Mouse (Mus musculus): ENCODE data around the gene Cd300ld3.

Gene Cd300ld3

GRCm38 (mm10) chr11:115048259-115048658 lies at the start of gene Cd300ld3:
Gene Cd300ld3 (minus strand): TSS chr11:115048409.
- in situ Hi-C loops (cut with MboI, MseI): no loop called here

GRCm38 (mm10) chr11:115092140-115092539 lies 43.9 kb upstream of the Cd300ld3 start:
- in situ Hi-C loops (cut with MboI, MseI): loop anchor here in 1 of 2 experiments (5.0 kb wide), 2 partner anchors 60 to 170 kb away; no protein-coding TSS in a partner anchor

GRCm38 (mm10) chr11:115091362-115091901 lies 43.2 kb upstream of the Cd300ld3 start, which contains the start of gene Rab37:
Gene Rab37 (plus strand): TSS chr11:115091431.
- in situ Hi-C loops (cut with MboI, MseI): loop anchor here in 1 of 2 experiments (5.0 kb wide), 2 partner anchors 61 to 171 kb away; no protein-coding TSS in a partner anchor

GRCm38 (mm10) chr11:115089853-115090252 lies 41.6 kb upstream of the Cd300ld3 start:
- in situ Hi-C loops (cut with MboI, MseI): loop anchor here (5.0 to 10.0 kb wide), 3 partner anchors 62 to 172 kb away; partner anchors contain the start of genes Nat9 (in 1 of the 2) and Tmem104 (in 1 of the 2)

GRCm38 (mm10) chr11:115086213-115086612 lies 38.0 kb upstream of the Cd300ld3 start:
- in situ Hi-C loops (cut with MboI, MseI): loop anchor here in 1 of 2 experiments (10.0 kb wide), 1 partner anchor 99 kb away; the partner anchor contains the start of genes Nat9 and Tmem104

- in situ Hi-C loops (cut with MboI, MseI): loop anchor here in 1 of 2 experiments (10.0 kb wide), 1 partner anchor 100 kb away; the partner anchor contains the start of genes Nat9 and Tmem104
Measured at GRCm38 (mm10) chr11:115085064-115085463, 36.9 kb upstream of the Cd300ld3 start.

GRCm38 (mm10) chr11:115084595-115084994 lies 36.4 kb upstream of the Cd300ld3 start:
- in situ Hi-C loops (cut with MboI, MseI): loop anchor here in 1 of 2 experiments (5.0 to 10.0 kb wide), 2 partner anchors 68 to 100 kb away; partner anchors contain the start of genes Nat9 and Tmem104

GRCm38 (mm10) chr11:115083376-115084139 lies 35.3 kb upstream of the Cd300ld3 start:
- in situ Hi-C loops (cut with MboI, MseI): loop anchor here in 1 of 2 experiments (5.0 to 10.0 kb wide), 2 partner anchors 69 to 101 kb away; partner anchors contain the start of genes Nat9 and Tmem104

- in situ Hi-C loops (cut with MboI, MseI): loop anchor here in 1 of 2 experiments (5.0 to 10.0 kb wide), 2 partner anchors 70 to 103 kb away; partner anchors contain the start of genes Nat9 and Tmem104
Measured at GRCm38 (mm10) chr11:115082196-115082595, 34.0 kb upstream of the Cd300ld3 start.

- in situ Hi-C loops (cut with MboI, MseI): loop anchor here in 1 of 2 experiments (5.0 to 10.0 kb wide), 2 partner anchors 71 to 103 kb away; partner anchors contain the start of genes Nat9 and Tmem104
Measured at GRCm38 (mm10) chr11:115081373-115081772, 33.2 kb upstream of the Cd300ld3 start.

GRCm38 (mm10) chr11:115080886-115081285 lies 32.7 kb upstream of the Cd300ld3 start:
- in situ Hi-C loops (cut with MboI, MseI): loop anchor here in 1 of 2 experiments (5.0 to 10.0 kb wide), 2 partner anchors 71 to 104 kb away; partner anchors contain the start of genes Nat9 and Tmem104

- in situ Hi-C loops (cut with MboI, MseI): no loop called here
Measured at GRCm38 (mm10) chr11:115078680-115079079, 30.5 kb upstream of the Cd300ld3 start.

- in situ Hi-C loops (cut with MboI, MseI): no loop called here
Measured at GRCm38 (mm10) chr11:115077436-115077835, 29.2 kb upstream of the Cd300ld3 start.

- in situ Hi-C loops (cut with MboI, MseI): no loop called here
Measured at GRCm38 (mm10) chr11:115075859-115076258, 27.6 kb upstream of the Cd300ld3 start.

GRCm38 (mm10) chr11:115075407-115075806 lies 27.2 kb upstream of the Cd300ld3 start:
- in situ Hi-C loops (cut with MboI, MseI): no loop called here

- in situ Hi-C loops (cut with MboI, MseI): no loop called here
Measured at GRCm38 (mm10) chr11:115073002-115073401, 24.8 kb upstream of the Cd300ld3 start.

GRCm38 (mm10) chr11:115071631-115072294 lies 23.6 kb upstream of the Cd300ld3 start:
- in situ Hi-C loops (cut with MboI, MseI): no loop called here

- in situ Hi-C loops (cut with MboI, MseI): no loop called here
Measured at GRCm38 (mm10) chr11:115071015-115071551, 22.9 kb upstream of the Cd300ld3 start.

- in situ Hi-C loops (cut with MboI, MseI): no loop called here
Measured at GRCm38 (mm10) chr11:115066768-115067167, 18.6 kb upstream of the Cd300ld3 start.

- in situ Hi-C loops (cut with MboI, MseI): loop anchor here in 1 of 2 experiments (5.0 kb wide), 1 partner anchor 40 kb away; no protein-coding TSS in a partner anchor
Measured at GRCm38 (mm10) chr11:115062077-115062476, 13.9 kb upstream of the Cd300ld3 start, which contains the start of gene Cd300e. Gene Cd300e (minus strand): TSS chr11:115062177.

GRCm38 (mm10) chr11:115059797-115060196 lies 11.6 kb upstream of the Cd300ld3 start:
- in situ Hi-C loops (cut with MboI, MseI): loop anchor here in 1 of 2 experiments (5.0 kb wide), 1 partner anchor 37 kb away; no protein-coding TSS in a partner anchor

All from T-helper 17 cell (primary cell).